Mouse (Mus musculus) midbrain, embryonic 14.5 days (tissue): ENCODE results near the gene Ttc39d. TPM values are rescaled to one million over a fixed set of nuclear protein-coding genes. Genes with fewer than 3 reads are reported as not detected.
"Not testable (repeated sequence)": the region's sequence is repeated elsewhere in the genome, so short reads cannot be mapped to it uniquely, and the experiment has no call there.

ENCODE experiments used
- ATAC-seq: fragments of 200-750 bp; cut with Nextera tagmentation; 2 replicates; pipeline ENCODE4 v1.8.0; 2017; ENCODE audit warnings: moderate number of reproducible peaks, moderate library complexity; ENCODE audit not compliant: low FRiP score, low TSS enrichment
- DNase-seq: peaks from one replicate; pipeline ENCODE4 v3.0.0-alpha.2; 2015
- H3K27ac ChIP-seq: fragments of 300-500 bp; sonication (generic); replicated peaks from 2 replicates; pipeline ENCODE4 v1.5.1; 2014; ENCODE audit warnings: mild to moderate bottlenecking, low read depth, low read length, moderate library complexity
- H3K27me3 ChIP-seq: fragments of 300-500 bp; sonication (generic); 2 replicates; pipeline ENCODE4 v1.6.1; 2014; ENCODE audit warnings: low read length, control low read depth, mixed read lengths; ENCODE audit not compliant: control insufficient read depth, insufficient read depth
- H3K36me3 ChIP-seq: fragments of 300-500 bp; sonication (generic); 2 replicates; pipeline ENCODE4 v1.6.1; 2014; ENCODE audit warnings: low read length, control low read depth; ENCODE audit not compliant: control insufficient read depth, insufficient read depth
- H3K4me1 ChIP-seq: fragments of 300-500 bp; sonication (generic); 2 replicates; pipeline ENCODE4 v1.6.1; 2014; ENCODE audit warnings: mild to moderate bottlenecking, antibody characterized with exemption, low read length, control low read depth; ENCODE audit not compliant: control insufficient read depth, insufficient read depth
- H3K4me2 ChIP-seq: fragments of 300-500 bp; sonication (generic); 2 replicates; pipeline ENCODE4 v1.6.1; 2014; ENCODE audit warnings: mild to moderate bottlenecking, low read length, moderate library complexity
- H3K4me3 ChIP-seq: fragments of 300-500 bp; sonication (generic); replicated peaks from 2 replicates; pipeline ENCODE4 v1.5.1; 2014; ENCODE audit warnings: low read depth, low read length
- H3K9ac ChIP-seq: fragments of 300-500 bp; sonication (generic); replicated peaks from 2 replicates; pipeline ENCODE4 v1.6.1; 2014; ENCODE audit warnings: mild to moderate bottlenecking, low read length, moderate library complexity
- H3K9me3 ChIP-seq: fragments of 300-500 bp; sonication (generic); 2 replicates; pipeline ENCODE4 v1.6.1; 2016; ENCODE audit warnings: low read length, control low read depth, mixed read lengths; ENCODE audit not compliant: control insufficient read depth
- WGBS: fragments of 180-500 bp; shearing (Covaris S2); extraction: QIAGEN DNeasy Blood & Tissue Kit; methylation state at CpG from one replicate; pipeline ENCODE4 v1.1.7; 2014; 5-methylcytosine and 5-hydroxymethylcytosine counted together
- polyA plus RNA-seq: library from polyadenylated mRNA; unstranded; fragments of >200 nt; fragmentation: Nextera tagmentation; extraction: Ambion mirVana; gene quantifications from 2 replicates; pipeline ENCODE4 v1.2.1, GENCODE M21; 2014

The Ttc39d gene
- polyA plus RNA-seq, 1 experiment from 2014 or later = 0.11 TPM

GRCm38 (mm10) chr17:80175966-80176365 lies 31.3 kb upstream of the Ttc39d start:
- Histone ChIP-seq H3K9me3 (no peaks in the 10 kb centered on the region), H3K9ac (no peak overlapping the region), H3K27ac (no peak overlapping the region), H3K27me3 (no peaks in the 10 kb centered on the region), H3K4me1 (no peaks in the 10 kb centered on the region), H3K4me3 (no peak overlapping the region), H3K4me2 (no peak overlapping the region), H3K36me3 (no peaks in the 10 kb centered on the region)
- WGBS = 92% methylated on average over 3 of the region's 3 CpGs
- DNase-seq (no peak), ATAC-seq (no peak)

DNA sequence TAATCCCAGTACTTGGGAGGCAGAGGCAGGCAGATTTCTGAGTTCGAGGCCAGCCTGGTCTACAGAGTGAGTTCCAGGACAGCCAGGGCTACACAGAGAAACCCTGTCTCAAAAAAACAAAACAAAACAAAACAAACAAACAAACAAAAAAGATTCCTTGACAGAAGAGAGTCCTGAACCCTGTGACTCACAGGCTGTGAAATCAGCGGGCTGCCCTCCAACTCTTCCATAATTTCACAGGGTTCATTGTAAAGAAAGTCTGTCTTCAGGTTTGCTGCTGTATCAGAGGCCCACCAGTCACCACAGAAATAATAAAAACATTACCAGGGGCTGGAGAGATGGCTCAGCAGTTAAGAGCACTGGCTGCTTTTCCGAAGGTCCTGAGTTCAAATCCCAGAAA lies 28.4 kb upstream of the Ttc39d start:
- not testable (repeated sequence) for H3K27me3 ChIP-seq, H3K27ac ChIP-seq, H3K36me3 ChIP-seq, H3K9ac ChIP-seq, H3K4me2 ChIP-seq, DNase-seq, H3K4me1 ChIP-seq, ATAC-seq, H3K4me3 ChIP-seq, H3K9me3 ChIP-seq
- WGBS = 97% methylated on average over 2 of the region's 3 CpGs

- ATAC-seq (peak; percentile 64; the same call in 1 of the 2 replicates), DNase-seq (peak; percentile 89)
- no peaks in the 10 kb centered on the region for H3K9me3 ChIP-seq
- H3K4me2 ChIP-seq = no peak overlapping the region
- 1% methylated on average over 6 of the region's 6 CpGs for WGBS
- no peak overlapping the region for H3K27ac ChIP-seq
- no peaks in the 10 kb centered on the region for H3K36me3 ChIP-seq
- no peaks in the 10 kb centered on the region for H3K27me3 ChIP-seq
- H3K4me1 ChIP-seq = no peaks in the 10 kb centered on the region
- no peak overlapping the region for H3K4me3 ChIP-seq
- no peak overlapping the region for H3K9ac ChIP-seq
These were observed 27.3 kb upstream of the Ttc39d start for GRCm38 (mm10) chr17:80179959-80180358.

- ATAC-seq (peak; percentile 55; the same call in 1 of the 2 replicates), DNase-seq (no peak)
- H3K27me3 ChIP-seq = no peaks in the 10 kb centered on the region
- no peak overlapping the region for H3K4me2 ChIP-seq
- H3K9ac ChIP-seq = no peak overlapping the region
- no peak overlapping the region for H3K27ac ChIP-seq
- no peaks in the 10 kb centered on the region for H3K9me3 ChIP-seq
- H3K4me1 ChIP-seq = no peaks in the 10 kb centered on the region
- H3K36me3 ChIP-seq = no peaks in the 10 kb centered on the region
- H3K4me3 ChIP-seq = no peak overlapping the region
These were observed 26.8 kb upstream of the Ttc39d start for GRCm38 (mm10) chr17:80180468-80180867.

DNA sequence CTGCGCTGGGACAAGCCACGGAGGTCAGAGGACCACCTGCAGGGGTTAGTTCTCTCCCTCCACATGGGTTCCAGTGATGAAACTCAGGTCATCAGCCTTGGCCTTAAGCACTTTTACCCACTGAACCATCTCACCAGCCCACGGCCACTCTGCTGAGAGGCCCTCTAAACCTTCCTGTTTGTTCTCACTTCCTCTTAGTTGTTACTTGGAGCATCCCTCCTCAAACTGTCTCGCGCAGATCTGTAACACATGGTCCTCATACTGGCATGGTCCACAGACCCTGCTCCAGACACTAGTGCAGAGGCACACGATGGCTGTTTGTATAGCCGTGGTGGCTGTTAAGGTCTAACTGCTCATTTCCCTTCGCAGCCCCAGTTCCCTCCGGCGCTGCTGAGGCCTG lies 23.6 kb upstream of the Ttc39d start:
- Histone ChIP-seq H3K4me2 (no peak overlapping the region), H3K9me3 (no peaks in the 10 kb centered on the region), H3K4me1 (no peaks in the 10 kb centered on the region), H3K27ac (no peak overlapping the region), H3K36me3 (no peaks in the 10 kb centered on the region), H3K4me3 (no peak overlapping the region), H3K27me3 (no peaks in the 10 kb centered on the region), H3K9ac (no peak overlapping the region)
- ATAC-seq = no peak
- DNase-seq = no peak
- 84% methylated on average over 10 of the region's 10 CpGs for WGBS

GRCm38 (mm10) chr17:80193075-80193474 lies 14.2 kb upstream of the Ttc39d start:
- WGBS = 68% methylated on average over 5 of the region's 5 CpGs
- no peak for ATAC-seq
- no peak overlapping the region for H3K4me2 ChIP-seq
- H3K4me1 ChIP-seq = no peaks in the 10 kb centered on the region
- H3K27ac ChIP-seq = no peak overlapping the region
- no peak overlapping the region for H3K4me3 ChIP-seq
- peaks cover 28% of the 10 kb centered on the region for H3K36me3 ChIP-seq
- H3K9ac ChIP-seq = no peak overlapping the region
- no peaks in the 10 kb centered on the region for H3K27me3 ChIP-seq
- peak; percentile 83 for DNase-seq
- H3K9me3 ChIP-seq = no peaks in the 10 kb centered on the region

DNA sequence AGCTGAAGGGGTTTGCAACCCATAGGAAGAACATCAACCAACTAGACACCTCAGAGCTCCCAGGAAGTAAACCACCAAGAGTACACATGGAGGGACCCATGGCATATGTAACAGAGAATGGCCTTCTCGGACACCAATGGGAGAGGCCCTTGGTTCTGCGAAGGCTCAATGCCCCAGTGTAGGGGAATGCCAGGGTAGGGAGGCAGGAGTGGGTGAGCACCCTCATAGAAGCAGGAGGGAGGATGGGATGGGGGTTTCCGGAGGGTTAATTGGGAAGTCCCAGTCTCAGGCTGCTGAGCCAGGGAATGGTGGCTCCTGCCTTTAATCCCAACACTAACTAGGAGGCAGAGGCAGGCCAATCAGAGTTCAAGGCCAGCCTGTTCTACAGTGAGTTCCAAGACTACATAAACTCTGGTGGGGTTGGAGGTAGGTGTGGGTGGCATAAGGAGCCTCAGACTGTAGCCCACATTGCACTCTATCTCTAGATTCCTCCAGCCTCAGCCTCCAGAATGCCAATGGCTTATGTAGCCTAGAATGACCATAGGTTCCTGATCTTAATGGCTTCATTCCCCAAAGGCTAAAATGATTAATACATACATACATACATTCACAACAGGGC lies 8.0 kb upstream of the Ttc39d start:
- 86% methylated on average over 3 of the region's 3 CpGs for WGBS

GRCm38 (mm10) chr17:80205657-80206056 lies 1.6 kb upstream of the Ttc39d start:
- no peak for DNase-seq
- Histone ChIP-seq H3K9ac (peak overlapping the region; percentile 98; the same call in 1 of the 2 replicates), H3K27me3 (no peaks in the 10 kb centered on the region), H3K27ac (peak overlapping the region; percentile 99; the same call in 1 of the 2 replicates), H3K36me3 (peaks cover 40% of the 10 kb centered on the region), H3K4me3 (peak overlapping the region; percentile 89), H3K4me1 (peaks cover 9% of the 10 kb centered on the region), H3K4me2 (peak overlapping the region; percentile 93), H3K9me3 (no peaks in the 10 kb centered on the region)
- WGBS = 33% methylated on average over 5 of the region's 5 CpGs
- ATAC-seq = no peak

More for the DNA sequence above, 8.0 kb upstream of the Ttc39d start:
- H3K9me3 ChIP-seq = no peaks in the 10 kb centered on the region
- H3K9ac ChIP-seq = no peak overlapping the region
- H3K36me3 ChIP-seq = peaks cover 77% of the 10 kb centered on the region
- no peak overlapping the region for H3K4me3 ChIP-seq
- ATAC-seq (no peak), DNase-seq (no peak)
- no peaks in the 10 kb centered on the region for H3K27me3 ChIP-seq
- no peak overlapping the region for H3K4me2 ChIP-seq
- H3K4me1 ChIP-seq = no peaks in the 10 kb centered on the region
- H3K27ac ChIP-seq = no peak overlapping the region

- Histone ChIP-seq H3K4me2 (peak overlapping the region; percentile 93), H3K9ac (peak overlapping the region; percentile 98), H3K4me1 (peaks cover 9% of the 10 kb centered on the region), H3K9me3 (no peaks in the 10 kb centered on the region), H3K36me3 (peaks cover 36% of the 10 kb centered on the region), H3K27ac (peak overlapping the region; percentile 99), H3K4me3 (peak overlapping the region; percentile 89), H3K27me3 (no peaks in the 10 kb centered on the region)
- DNase-seq (peak; percentile 74), ATAC-seq (peak; percentile 70)
- WGBS = under 1% methylated on average over 36 of the region's 36 CpGs
These were observed 974 bp upstream of the Ttc39d start for GRCm38 (mm10) chr17:80206301-80206670.
